In the genomic region with DNA sequence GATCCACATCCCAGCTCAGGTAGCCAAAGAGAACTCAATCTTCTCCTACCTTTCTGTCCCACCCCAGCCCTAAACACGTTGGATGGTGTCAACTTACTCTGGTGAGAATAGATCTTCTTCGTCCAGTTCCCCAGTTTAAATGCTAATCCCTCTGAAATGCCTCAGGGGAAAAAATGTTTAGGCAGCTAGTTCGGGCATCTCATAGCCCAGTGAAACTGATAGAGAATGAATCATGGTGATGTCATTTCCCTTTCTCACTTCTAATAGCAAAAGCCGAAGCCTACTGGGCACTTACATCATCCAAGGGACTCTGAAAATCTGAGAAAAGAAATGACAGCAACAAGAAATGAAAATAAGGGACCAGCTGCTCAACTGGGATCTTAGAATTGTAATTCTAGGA, we compare ENCODE assay signal across 27 mouse cellular contexts.
DNase-seq lines count a peak whose midpoint lies in the region; ATAC-seq and TF ChIP-seq lines count a peak whose summit lies in the region.
"Had no signal": no experiment of that assay in that cellular context is flagged by ENCODE, and none has a peak within 500 bp of the region (broad histone marks: within the 10 kb centered on the region; RNA-seq: fewer than 3 reads in every experiment).

No protein-coding gene starts in this region.

- peak overlapping the region; percentile 8; the same call in 1 of the 2 replicates for H3K4me2 ChIP-seq in heart, postnatal 0 days (ENCODE audit: low read depth, low read length)
- H3K4me2 ChIP-seq in forebrain, embryonic 15.5 days (replicated peaks), result no peak overlapping the region
- H3K4me2 ChIP-seq: embryonic facial prominence, embryonic 13.5 days; limb, embryonic 13.5 days; liver, embryonic 13.5 days; neural tube, embryonic 13.5 days; stomach, embryonic 15.5 days had no signal

- 46% methylated on average over 4 of the region's 4 CpGs for WGBS in heart, postnatal 0 days
- 59% methylated on average over 4 of the region's 4 CpGs for WGBS in forebrain, embryonic 15.5 days

- no peaks in the 10 kb centered on the region for H3K27me3 ChIP-seq in heart, postnatal 0 days (ENCODE audit: control insufficient read depth, insufficient read depth, low read length)
- H3K27me3 ChIP-seq in forebrain, embryonic 15.5 days, result no peaks in the 10 kb centered on the region
- H3K27me3 ChIP-seq: embryonic facial prominence, embryonic 13.5 days; limb, embryonic 13.5 days; liver, embryonic 13.5 days; neural tube, embryonic 13.5 days; stomach, embryonic 15.5 days had no signal

- H3K9ac ChIP-seq in heart, postnatal 0 days (replicated peaks; ENCODE audit: low read depth, low read length), result no peak overlapping the region
- H3K9ac ChIP-seq in forebrain, embryonic 15.5 days (replicated peaks), result no peak overlapping the region
- H3K9ac ChIP-seq: embryonic facial prominence, embryonic 13.5 days; forebrain, postnatal 0 days; limb, embryonic 13.5 days; liver, embryonic 13.5 days; neural tube, embryonic 13.5 days; stomach, embryonic 15.5 days had no signal

- TF ChIP-seq CTCF in heart, postnatal 0 days (IDR thresholded peaks at IDR 0.05; ENCODE audit: low read depth), result no peak

- TF ChIP-seq EP300 in heart, postnatal 0 days (IDR thresholded peaks at IDR 0.05; ENCODE audit: low read depth), result no peak

- peak; percentile 11 for DNase-seq in heart, postnatal 0 days (ENCODE audit: low spot score)
- DNase-seq in heart, postnatal 36 days, result no peak
- DNase-seq in Muller cell, postnatal 12 days (ENCODE audit: inconsistent ontology term), result peak; percentile 43
- DNase-seq in layer of hippocampus, postnatal 25 days (ENCODE audit: extremely low spot score in 1 of 2, low spot score in 1 of 2), result no peak
- no peak for DNase-seq in urinary bladder, postnatal 10 days (ENCODE audit: low spot score)
- DNase-seq: adrenal gland, adult 2 months; B cell, adult 2 months; cerebellum, adult 2 months; cerebellum, postnatal 25 days; forebrain, postnatal 0 days; kidney, postnatal 36 days; liver, embryonic 13.5 days; lung, adult 2 months; lung, postnatal 14 days; midbrain, embryonic 14.5 days; right cerebral cortex, postnatal 4 days; thymus, postnatal 36 days had no signal

- no peak overlapping the region for H3K4me3 ChIP-seq in heart, postnatal 0 days (ENCODE audit: low read depth, low read length)
- H3K4me3 ChIP-seq in forebrain, embryonic 15.5 days, result no peak overlapping the region
- H3K4me3 ChIP-seq: embryonic facial prominence, embryonic 13.5 days; heart, embryonic 10.5 days; limb, embryonic 13.5 days; liver, embryonic 13.5 days; neural tube, embryonic 13.5 days; stomach, embryonic 15.5 days had no signal

- no peak for ATAC-seq in heart, postnatal 0 days (ENCODE audit: insufficient read depth, low read depth)
- ATAC-seq in granulocyte monocyte progenitor cell, adult 5-6 weeks (replicated peaks; ENCODE audit: poor library complexity, severe bottlenecking), result peak; percentile 55
- ATAC-seq in forebrain, embryonic 15.5 days (replicated peaks), result no peak
- ATAC-seq: forebrain, postnatal 0 days; hindbrain, postnatal 0 days; intestine, embryonic 16.5 days; Patski had no signal

- no peaks in the 10 kb centered on the region for H3K36me3 ChIP-seq in heart, postnatal 0 days (replicated peaks; ENCODE audit: control insufficient read depth, insufficient read depth, low read length)
- no peaks in the 10 kb centered on the region for H3K36me3 ChIP-seq in forebrain, embryonic 15.5 days
- H3K36me3 ChIP-seq: embryonic facial prominence, embryonic 13.5 days; heart, embryonic 10.5 days; limb, embryonic 13.5 days; liver, embryonic 13.5 days; neural tube, embryonic 13.5 days; stomach, embryonic 15.5 days had no signal

- H3K4me1 ChIP-seq in heart, postnatal 0 days (ENCODE audit: control insufficient read depth, insufficient read depth), result no peaks in the 10 kb centered on the region
- H3K4me1 ChIP-seq in forebrain, embryonic 15.5 days, result no peaks in the 10 kb centered on the region
- H3K4me1 ChIP-seq: embryonic facial prominence, embryonic 13.5 days; heart, embryonic 10.5 days; limb, embryonic 13.5 days; neural tube, embryonic 13.5 days; stomach, embryonic 15.5 days had no signal

- H3K9me3 ChIP-seq in heart, postnatal 0 days (replicated peaks; ENCODE audit: control insufficient read depth, low read length), result no peaks in the 10 kb centered on the region
- no peaks in the 10 kb centered on the region for H3K9me3 ChIP-seq in forebrain, embryonic 15.5 days
- H3K9me3 ChIP-seq: embryonic facial prominence, embryonic 13.5 days; heart, embryonic 10.5 days; limb, embryonic 13.5 days; liver, embryonic 13.5 days; neural tube, embryonic 13.5 days; stomach, embryonic 15.5 days had no signal

- 0 out of 2 replicates have a peak overlapping the region, but pooled peaks have one; percentile 23 for H3K27ac ChIP-seq in heart, postnatal 0 days (ENCODE audit: low read depth)
- H3K27ac ChIP-seq in forebrain, embryonic 15.5 days (replicated peaks), result no peak overlapping the region
- H3K27ac ChIP-seq: embryonic facial prominence, embryonic 13.5 days; heart, embryonic 10.5 days; hindbrain, postnatal 0 days; limb, embryonic 13.5 days; liver, embryonic 13.5 days; neural tube, embryonic 13.5 days; stomach, embryonic 15.5 days had no signal

- intact Hi-C loops in heart, postnatal 36 days (cut with DNase I), result no loop called here

Comparison
In these comparisons a context has a peak if more than half of its experiments do, and no peak if none do; other contexts are left out.
1. DNase-seq: peak in heart, postnatal 0 days (single experiment) and Muller cell, postnatal 12 days (single experiment); none in heart, postnatal 36 days (0 of 2), layer of hippocampus, postnatal 25 days (0 of 2) and urinary bladder, postnatal 10 days (single experiment).